Mouse (Mus musculus): ENCODE results near the gene Il10.

Il10 gene

GRCm38 (mm10) chr1:131049361-131049806, 29.7 kb downstream of the Il10 start:
- no peak for DNase-seq (ENCODE audit: low read depth)

DNA sequence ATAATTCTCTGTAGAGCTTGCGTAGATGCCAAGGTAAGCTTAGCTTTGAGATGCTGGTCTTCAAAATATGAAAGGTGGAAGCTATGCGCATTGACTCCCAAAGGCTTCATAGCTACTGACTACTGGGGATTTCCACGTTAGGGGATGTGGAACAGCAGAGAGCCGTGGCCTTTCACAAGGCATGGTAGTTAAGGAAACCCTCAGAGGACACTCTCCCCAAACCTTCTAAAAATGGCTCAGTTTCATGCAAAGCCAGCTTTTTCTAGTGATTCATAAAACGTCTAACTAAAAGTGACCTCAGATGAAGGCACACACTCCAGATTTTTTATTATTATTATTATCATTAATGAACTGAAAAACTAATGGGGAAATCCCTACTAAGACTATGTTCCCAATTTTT, 30.4 kb downstream of the Il10 start:
- no peak for DNase-seq (ENCODE audit: low read depth)

GRCm38 (mm10) chr1:131050617-131051016, 31.0 kb downstream of the Il10 start:
- no peak for DNase-seq (ENCODE audit: low read depth)

DNA sequence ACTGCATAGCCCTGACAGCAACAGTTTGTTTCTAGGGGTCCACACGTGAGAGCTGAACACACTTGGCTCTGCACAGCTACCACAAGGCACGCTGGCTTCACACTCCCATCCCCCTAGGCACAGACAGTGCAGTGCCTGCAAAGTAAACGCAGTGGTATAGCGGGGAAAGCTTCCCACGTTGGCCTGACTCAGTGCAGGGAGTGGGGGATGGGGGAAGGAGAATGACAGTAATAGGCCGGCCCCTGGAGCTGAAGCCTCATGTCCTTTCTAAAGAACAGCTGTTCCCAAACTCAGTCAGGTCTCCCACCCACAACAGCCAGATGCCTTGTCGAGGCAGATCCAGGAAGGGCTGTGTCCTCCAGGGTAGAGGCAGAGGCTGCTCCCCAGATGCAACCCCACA, 31.4 kb downstream of the Il10 start:
- DNase-seq (ENCODE audit: low read depth), result no peak

DNA sequence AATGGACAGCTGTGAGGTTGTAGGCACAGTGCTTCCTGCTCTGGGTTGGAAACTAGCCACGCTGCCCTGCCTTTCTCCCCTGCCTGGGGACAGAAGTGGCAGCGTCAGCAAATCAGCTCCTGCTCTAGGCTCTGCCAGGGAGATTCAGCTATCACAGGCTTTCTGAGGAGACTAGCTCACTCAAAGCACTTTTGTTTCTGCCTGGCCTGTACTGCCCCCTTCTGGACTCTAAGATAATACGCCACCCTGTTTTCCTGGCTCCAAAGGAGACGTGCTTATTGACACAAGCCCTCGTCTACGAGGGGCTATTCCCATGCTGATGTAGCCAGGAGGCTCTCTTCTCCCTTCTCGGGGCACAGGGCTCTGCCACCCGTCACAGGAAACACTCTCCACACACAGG, 33.6 kb downstream of the Il10 start:
- peak; percentile 86 for DNase-seq (ENCODE audit: low read depth)

GRCm38 (mm10) chr1:131053656-131054055, 34.0 kb downstream of the Il10 start:
- no peak for DNase-seq (ENCODE audit: low read depth)

- no peak for DNase-seq (ENCODE audit: low read depth)
These were observed 34.6 kb downstream of the Il10 start for GRCm38 (mm10) chr1:131054251-131054650.

GRCm38 (mm10) chr1:131058431-131058830, 38.8 kb downstream of the Il10 start:
- DNase-seq (ENCODE audit: low read depth), result no peak

GRCm38 (mm10) chr1:131059411-131059810, 39.8 kb downstream of the Il10 start:
- no peak for DNase-seq (ENCODE audit: low read depth)

- no peak for DNase-seq (ENCODE audit: low read depth)
These were observed 40.2 kb downstream of the Il10 start for GRCm38 (mm10) chr1:131059841-131060240.

- DNase-seq (ENCODE audit: low read depth), result peak; percentile 83
These were observed 40.9 kb downstream of the Il10 start for GRCm38 (mm10) chr1:131060290-131061253.

- DNase-seq (ENCODE audit: low read depth), result no peak
These were observed 42.2 kb downstream of the Il10 start for GRCm38 (mm10) chr1:131061740-131062254.

DNA sequence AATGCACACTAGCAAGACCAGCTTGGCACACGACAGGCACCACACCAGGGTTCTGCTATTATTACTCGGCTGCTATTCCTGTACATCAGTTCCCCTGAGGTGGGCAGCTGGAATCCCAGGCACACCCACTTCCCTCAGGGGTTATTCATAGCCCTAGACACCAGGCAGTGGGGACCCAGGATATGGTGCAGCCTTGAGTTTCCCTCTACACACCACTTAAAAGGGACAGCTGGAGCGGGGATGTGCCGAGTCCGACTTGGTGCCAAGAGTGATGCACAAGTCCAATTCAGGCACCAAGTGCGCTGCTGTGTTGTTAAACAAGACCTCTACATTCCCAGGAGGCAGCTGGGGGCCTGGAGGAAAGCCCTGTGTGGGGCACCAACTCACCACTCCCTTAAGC, 43.2 kb downstream of the Il10 start:
- no peak for DNase-seq (ENCODE audit: low read depth)

DNA sequence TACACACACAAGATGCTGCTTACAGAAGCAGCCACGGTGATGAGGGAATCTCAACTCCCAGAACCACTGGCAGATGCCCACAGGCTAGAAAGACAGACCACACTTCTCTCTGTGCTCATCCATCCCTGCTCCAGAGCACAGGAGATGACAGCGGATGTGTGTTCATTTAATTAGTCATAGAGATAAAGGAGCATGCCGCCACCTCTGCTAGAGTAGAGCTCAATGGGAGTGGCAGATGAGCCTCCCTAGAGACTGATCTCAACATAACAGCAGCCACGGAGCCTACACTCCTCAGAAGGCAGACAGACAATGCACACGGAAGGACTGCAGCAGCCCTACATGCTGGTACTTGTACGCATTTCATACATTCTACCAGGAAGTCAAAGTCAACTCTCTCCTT, 44.6 kb downstream of the Il10 start:
- no peak for DNase-seq (ENCODE audit: low read depth)

DNA sequence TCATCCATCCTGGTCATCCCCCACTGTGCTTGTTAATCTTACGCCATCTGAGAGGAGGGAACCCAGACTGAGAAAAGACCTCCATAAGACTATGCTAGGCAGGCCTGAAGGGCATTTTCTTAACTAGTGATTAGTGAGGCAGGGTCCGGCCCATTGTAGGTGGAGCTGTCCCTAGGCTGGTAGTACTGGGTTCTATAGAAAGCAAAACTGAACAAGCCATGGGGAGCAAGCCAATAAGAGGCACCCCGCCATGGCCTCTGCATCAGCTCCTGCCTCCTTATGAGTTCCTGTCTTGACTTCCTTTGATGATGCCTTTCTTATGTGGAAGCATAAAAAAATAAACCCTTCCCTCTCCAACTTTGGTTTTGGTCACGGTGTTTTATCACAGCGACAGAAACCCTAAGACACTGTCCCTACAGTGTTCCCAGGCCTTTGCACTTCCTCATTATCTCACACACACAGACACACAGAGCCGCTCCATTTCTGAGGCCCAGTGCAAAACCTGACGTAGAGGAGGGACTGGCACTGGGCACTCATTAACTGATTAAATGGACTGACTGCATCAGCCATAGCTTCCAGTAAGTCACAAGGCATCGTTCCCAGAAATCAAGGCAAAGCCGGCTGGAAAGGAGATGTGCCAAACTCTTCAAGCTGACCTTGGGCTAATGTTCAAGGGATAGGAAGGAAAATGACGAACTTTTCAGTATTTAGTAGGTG, 48.5 kb downstream of the Il10 start:
- no peak for DNase-seq (ENCODE audit: low read depth)

DNA sequence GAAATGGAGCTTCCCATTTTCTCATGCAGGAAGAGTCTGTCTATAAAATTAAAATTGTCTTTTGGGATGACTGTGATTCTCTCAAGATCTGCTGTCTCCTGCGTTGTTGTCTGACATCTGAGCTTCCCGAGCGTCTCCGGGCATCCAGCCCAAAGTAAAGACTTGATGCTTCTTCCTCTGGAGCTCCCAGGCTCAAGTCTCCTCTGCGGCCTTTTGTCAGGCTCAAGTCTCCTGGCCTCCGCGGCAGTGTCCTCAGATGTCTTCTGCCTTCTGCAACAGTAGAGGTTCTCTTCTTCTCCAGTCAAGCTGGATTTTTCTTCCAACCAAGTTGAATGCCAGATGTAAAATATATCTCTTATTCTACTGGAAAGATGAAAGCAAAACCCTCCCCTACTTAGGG, 49.4 kb downstream of the Il10 start:
- DNase-seq (ENCODE audit: low read depth), result no peak

GRCm38 (mm10) chr1:131072376-131072990, 52.8 kb downstream of the Il10 start:
- peak; percentile 54 for DNase-seq (ENCODE audit: low read depth)

GRCm38 (mm10) chr1:131074524-131074938, 54.9 kb downstream of the Il10 start:
- no peak for DNase-seq (ENCODE audit: low read depth)
